Mouse (Mus musculus): ENCODE data around the gene Aqp5.

Gene Aqp5

DNA sequence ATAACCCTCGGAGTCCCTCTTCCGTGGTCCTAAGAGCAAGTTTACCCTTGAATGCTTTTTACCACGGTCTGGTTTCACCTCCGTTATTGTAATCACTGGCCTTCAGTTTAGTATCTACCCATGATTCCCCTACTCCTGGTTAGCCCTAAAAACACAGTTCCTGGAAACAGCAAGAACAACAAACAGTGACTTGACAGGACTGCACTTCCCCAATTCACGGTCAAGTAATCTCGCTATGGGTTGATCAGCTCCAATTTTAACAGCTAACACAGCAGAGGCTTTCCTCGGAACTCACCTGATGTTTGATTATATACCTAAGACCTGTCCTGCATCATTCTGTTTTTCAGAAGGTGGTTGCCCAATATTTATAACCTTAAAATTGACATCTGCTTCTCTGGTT, 44.1 kb downstream of the Aqp5 start:
- DNase-seq (ENCODE audit: low read depth, low spot score): no peak

DNA sequence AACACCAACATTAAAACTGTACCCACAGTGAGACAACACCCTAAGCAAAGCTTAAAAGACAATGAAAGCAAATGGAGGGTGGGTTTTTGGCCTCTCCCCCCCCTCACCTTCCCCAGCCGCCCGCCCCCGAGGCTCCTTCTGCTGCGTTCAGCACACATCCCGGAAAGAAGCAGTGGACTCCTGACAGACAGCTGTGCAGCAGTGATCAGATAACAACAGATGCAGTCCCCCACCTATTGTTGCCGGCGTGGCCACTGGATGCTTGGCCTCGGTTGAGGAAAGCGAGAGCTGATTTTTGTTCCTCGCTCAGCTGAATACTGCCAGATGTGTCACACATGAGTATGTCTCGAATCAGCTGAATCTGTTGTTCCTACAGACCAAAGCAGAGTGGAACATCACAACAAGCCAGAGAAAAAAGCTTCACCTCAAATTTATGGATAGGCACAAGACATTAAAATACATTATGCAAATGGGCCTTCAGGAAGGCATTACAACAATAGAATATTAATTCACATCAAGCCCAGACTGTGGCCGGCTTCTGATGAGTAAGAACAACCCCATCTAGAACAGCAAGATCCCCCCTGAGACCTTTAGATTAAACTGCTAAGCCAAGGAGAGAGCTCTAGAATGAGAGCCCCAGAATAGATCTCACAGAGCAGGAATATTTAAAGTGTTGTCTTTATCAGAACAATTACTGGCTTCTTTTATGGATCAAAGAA, 47.0 kb downstream of the Aqp5 start:
- no peak for DNase-seq (ENCODE audit: low read depth, low spot score)

DNA sequence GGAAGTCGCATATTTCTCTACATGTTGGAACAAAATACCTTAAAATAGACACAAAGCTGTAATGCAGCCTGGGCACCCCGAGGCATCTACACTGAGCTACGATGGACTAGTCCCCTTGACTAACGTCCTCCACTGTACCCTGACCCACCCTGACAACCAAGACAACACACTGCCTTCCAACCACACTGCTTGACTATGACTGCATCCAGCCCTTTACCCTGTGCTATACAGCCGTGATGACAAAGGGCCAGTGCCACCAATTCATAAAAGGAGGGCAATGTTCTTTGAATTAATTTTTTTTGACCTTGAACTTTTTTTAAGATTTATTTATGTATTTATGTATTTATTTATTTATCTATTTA, 47.5 kb downstream of the Aqp5 start:
- DNase-seq (ENCODE audit: low read depth, low spot score): no peak

DNA sequence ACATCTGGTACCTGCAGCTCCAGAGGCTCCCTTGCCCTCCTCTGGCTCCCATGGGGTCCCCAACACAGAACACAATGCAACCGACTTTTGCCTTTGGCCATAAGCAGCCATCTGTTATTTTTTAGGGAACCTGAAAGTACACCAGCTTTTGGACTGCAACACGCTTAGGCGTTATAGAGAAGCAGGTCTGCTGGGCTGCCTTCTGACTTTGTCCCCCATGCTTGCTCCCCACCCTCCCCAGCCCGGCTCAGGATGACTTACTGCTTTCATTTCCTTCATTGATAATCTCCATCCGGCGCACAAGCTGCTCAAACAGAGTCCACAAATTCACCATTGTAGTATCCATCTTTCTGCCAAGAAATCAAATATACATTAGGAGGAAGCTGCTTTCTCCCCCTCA, 52.0 kb downstream of the Aqp5 start:
- no peak for DNase-seq (ENCODE audit: low read depth, low spot score)

DNA sequence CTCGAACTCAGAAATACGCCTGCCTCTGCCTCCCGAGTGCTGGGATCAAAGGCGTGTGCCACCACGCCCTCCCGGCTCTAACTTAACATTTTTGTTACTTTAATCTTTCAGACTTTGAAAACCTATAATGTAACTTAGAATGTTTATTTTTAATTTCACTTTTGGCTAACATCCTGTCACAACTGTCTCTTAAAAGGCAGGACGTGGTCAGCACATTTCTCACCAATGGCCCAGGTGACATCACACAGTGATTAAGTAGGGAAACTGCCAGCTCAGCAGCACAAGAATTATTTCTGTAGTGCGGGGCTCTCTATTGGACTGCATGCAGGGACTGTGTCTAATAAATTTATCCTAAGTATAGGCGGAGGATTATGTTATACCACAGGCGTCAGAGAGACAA, 53.2 kb downstream of the Aqp5 start:
- no peak for DNase-seq (ENCODE audit: low read depth, low spot score)
